Mouse (Mus musculus) kidney, postnatal 36 days (tissue): ENCODE data around the gene Adgrf3.

Source experiments
- DNase-seq, 2 experiments: peaks; one replicate each; pipeline ENCODE4 v3.0.0; 2021 to 2022; ENCODE audit warnings: mixed read lengths in 2 of 2

The Adgrf3 gene

DNA sequence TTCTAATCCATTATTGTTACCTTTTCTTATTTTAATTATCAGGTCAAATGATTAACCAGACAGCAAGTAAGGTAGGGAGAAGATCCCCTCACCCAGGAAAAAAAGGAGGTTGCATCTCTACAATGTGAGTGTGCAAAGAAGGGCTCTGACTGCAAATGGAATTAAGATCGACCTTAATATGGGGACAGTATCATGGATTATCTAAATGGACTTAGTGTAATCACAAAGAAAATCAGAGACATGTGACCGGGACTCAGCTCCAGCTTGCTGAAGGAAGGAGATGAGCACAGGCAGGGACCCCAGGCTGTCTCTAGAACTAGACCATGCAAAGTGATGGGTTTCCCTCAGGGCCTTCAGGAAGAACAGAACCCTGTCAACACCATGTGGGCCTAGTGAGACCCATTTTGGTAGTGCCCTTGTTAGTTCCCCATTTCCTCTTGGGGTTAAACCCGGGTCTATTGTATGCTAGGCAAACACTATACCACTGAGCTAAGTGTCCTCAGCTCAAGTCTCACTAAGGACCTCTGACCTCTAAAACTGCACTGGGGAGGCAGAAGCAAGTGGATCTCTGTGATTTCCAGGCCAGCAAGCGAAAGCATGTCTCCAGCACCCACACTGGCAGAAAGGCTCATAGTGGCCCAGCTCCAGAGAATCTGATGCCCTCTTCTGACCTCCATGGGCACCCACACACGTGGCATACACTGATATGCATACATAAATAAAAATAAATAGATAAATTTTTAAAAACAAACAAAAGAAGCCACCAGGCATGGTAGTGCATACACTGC is 57.2 kb downstream of the Adgrf3 start:
- no peak for DNase-seq

DNA sequence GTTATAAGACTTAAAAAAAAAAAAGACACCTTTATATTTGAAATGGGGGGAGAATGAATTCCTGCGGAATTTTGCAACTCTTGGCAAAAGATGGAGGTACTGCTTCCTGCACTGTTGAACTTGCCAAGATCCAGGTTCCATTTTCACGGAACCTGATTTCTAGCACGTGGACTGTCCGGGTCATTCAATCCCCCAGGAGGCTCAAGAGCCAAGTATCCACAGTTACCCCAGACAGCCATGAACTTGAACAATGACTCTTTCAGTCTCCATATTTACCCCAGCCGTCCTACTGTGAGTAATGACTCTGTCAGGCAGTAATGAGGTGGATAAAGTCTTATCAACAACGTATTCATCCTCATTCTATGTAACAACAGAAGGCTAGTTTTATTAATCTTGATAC is 59.0 kb downstream of the Adgrf3 start:
- DNase-seq: no peak
